Mouse (Mus musculus): Measurements from ENCODE around the gene Prps1l3.
"Not testable (repeated sequence)": the region's sequence is repeated elsewhere in the genome, so short reads cannot be mapped to it uniquely, and the experiment has no call there.

The Prps1l3 gene

DNA sequence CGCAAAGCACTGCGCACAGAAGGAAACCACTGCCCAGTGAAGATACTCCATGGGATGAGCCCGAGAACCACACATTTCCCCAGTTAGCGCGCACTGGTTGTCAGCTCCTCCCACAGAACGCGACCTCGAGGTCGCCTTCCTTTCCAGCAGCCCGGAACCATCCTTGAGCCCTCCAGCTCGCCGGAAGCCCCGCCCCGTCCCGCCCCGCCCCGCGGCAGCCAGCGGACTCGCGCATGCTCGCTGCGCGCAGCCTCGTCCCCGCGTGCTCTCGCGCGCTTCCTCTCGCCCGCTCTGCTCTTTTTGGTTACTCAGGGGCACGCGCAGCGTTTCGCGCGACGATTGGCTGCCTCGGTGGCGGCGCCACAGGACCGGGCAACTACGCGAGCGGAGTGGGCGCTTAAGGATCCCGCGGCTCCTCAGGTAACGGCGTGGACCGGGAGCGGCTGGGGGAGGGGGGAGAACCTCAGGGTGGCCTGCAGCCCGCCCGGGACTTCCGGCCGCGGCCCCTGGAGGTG lies at the start of gene Prps1l3, which contains the start of gene Mipol1:
Prps1l3 (plus strand) TSS at position 221 of the 515 bp plus-strand sequence.
Mipol1 (plus strand) TSS at position 236 of the 515 bp plus-strand sequence.
- DNase-seq: peak; percentile 93

DNA sequence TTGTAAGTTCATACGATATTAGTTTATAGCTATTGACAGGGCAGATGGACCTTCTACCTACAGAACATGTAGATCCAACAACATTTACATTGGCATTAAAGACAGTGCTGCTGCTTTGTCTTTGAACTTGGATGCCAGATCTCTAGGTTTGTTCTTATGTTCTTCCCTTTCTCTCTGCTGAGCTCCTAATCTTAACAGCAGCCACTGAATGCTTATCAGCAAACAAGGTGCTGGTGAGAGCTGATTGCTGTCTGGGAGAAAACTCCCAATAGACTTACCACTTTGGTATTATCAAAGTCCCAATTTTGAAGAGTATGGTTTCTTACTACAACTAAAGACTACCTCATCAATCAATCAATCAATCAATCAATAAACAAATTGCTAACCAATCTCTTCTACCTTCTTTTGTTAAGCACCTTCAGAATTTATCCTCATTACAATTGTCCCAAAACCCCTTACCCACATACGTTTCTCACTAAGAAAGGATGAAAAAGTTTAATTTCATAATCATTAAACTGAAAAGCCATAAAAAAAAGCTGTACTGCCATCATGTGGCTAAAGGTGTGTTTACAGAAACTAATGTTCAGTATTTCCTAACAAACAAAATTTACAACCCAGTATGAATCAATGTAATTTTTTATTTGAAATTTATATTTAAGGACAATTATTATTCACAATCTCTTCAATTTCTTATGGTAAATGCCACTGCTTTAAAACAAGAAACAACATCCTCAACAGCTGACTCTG lies 45.6 kb upstream of the Prps1l3 start:
- DNase-seq: no peak

DNA sequence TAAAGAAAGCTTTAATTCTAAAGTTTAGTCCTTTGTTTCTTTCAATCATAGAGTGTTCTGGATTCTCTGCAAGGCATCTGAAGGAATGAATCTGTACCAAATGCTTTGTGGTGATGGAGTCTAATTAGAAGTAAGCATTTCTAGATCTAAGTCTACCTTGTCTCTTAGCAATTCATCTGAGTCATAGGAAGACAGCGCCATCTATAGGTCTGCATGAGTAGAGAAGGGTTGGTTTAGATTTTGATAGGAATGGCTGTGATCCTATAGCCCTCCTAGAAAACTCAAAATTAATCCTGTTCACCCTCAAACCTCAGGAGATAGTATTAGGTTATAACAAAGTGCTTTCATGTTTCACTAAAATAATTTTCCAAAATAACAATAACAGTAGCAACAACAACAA lies 44.7 kb upstream of the Prps1l3 start:
- no peak for DNase-seq

DNA sequence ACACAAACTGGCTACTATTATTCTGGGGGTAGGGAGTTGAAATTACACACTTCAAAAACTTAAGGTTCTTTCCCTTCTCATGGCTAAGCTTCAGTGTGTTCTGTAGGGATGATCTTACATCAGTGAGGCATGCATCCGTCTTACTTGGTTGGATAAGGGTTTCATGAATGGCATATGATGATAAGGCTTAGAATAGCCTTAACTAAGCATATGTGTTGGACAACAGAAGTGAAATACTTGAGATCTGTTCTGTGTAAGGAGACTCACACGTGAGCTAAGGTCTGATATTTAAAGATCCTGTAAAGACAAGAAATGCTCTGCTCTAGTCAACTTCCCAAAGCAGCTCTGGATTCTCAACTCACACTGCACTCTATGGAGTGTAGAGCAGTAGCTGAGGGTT lies 44.1 kb upstream of the Prps1l3 start:
- DNase-seq: no peak

DNA sequence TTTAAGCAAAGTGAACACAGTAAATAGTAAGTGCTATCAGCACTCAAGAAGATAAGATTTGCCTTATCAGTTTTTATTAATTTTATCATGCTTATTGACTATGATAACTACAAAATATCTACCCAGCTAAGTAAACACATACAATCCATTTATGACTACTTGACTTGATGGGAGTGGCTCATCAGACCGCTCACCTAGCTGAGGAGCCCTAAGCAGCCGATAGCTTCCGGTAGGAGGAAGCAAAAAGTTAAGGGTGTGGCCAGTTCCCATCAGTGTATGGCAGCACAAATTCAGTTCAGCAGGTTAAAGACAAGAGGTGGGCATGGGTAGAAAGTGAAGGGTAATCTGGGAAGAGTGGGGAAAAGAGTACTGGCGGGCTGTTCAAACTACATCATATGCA lies 43.2 kb upstream of the Prps1l3 start:
- no peak for DNase-seq

DNA sequence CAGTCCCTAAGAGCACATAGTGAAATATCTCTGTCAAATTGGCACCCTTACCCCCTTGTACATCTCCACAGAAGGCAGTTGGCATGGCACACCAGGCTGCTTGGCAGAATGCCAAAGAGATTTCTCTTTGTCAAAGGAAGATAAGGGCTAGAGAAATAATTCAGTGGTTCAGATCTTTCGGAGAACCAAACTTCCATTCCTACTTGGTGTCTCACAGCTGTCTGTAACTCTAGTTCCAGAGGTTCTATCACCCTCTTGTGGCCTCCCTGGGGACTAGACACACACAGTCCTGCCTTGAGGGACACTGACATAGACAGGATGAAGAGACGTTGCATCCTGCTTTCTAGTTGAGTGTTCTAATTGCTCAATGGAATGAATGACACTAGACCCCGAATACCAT lies 35.6 kb upstream of the Prps1l3 start:
- DNase-seq: peak; percentile 7

DNA sequence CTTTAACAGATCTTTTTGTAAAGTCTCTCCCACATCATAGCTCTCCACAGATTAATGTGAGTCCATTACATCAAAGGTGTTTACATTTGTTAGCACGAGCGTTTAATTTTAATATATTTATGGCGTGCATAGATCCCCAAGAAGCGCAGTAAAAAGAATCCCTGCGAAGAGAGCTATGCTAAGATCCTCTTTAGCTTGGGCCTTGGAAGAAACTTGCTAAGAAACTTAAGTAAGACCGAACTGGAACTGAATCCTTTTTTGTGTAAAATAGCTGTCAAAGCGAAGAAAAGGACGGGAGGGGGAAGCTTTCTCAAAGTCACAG lies 34.0 kb upstream of the Prps1l3 start:
- DNase-seq: no peak

GRCm38 (mm10) chr12:57196608-57197362 lies 33.4 kb upstream of the Prps1l3 start:
- DNase-seq: peak; percentile 67

GRCm38 (mm10) chr12:57197363-57198026 lies 32.7 kb upstream of the Prps1l3 start, which contains the start of gene Slc25a21:
Gene Slc25a21, minus strand, starts transcription at chr12:57197472.
- DNase-seq: no peak

GRCm38 (mm10) chr12:57198269-57198668 lies 31.9 kb upstream of the Prps1l3 start:
- no peak for DNase-seq

DNA sequence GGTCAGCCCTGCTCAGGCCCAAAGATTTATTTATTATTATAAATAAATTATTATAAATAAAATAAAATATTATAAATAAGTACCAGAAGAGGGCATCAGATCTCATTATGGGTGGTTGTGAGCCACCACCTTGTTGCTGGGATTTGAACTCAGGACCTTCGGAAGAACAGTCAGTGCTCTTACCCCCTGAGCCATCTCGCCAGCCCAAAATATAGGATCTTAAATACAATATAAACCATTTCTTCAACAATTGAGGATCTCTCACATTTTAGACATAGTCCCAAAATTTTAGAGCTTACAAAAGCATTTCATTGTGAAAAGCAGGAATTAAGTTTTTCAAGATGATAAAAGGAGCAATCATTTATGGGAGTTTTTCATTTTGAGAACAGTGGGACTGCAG lies 30.8 kb upstream of the Prps1l3 start:
- no peak for DNase-seq

GRCm38 (mm10) chr12:57201901-57202300 lies 28.3 kb upstream of the Prps1l3 start:
- no peak for DNase-seq

- DNase-seq: no peak
Observed at GRCm38 (mm10) chr12:57204276-57204851, 25.8 kb upstream of the Prps1l3 start.

GRCm38 (mm10) chr12:57211353-57212311 lies 18.6 kb upstream of the Prps1l3 start:
- DNase-seq: peak; percentile 71

DNA sequence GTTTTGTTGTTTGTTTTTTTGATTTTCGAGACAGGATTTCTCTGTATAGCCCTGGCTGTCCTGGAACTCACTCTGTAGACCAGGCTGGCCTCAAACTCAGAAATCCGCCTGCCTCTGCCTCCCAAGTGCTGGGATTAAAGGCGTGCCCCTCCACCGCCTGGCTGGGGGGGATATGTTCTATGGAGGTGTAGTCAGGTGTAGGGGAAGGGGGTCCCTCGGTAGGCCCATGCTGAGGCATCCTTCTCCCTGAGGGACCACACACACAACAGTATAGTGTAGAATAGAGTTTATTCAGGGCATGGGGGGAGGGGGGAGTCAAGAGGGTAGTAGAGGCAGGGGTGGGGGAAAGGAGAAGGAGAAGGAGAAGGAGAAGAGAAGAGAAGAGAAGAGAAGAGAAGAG lies 17.7 kb upstream of the Prps1l3 start:
- DNase-seq: not testable (repeated sequence)

DNA sequence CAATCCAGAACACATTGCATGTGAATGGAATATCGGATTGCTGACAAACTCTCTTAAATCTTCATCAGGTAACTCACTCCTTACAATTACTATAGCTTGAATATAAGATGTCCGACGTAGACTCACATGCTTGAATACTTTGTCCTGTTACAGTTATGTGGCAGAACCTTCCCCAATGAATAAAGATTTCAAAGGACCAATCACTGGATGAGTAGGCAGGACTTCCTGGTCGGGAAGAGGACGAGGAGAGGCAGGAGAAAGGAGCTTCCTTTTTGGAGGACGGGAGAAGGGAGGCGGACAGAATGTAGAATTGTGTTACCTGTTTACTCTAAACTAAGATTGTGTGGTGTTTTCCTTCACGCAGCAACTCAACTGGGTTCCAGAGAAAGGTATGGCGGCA lies 3.8 kb upstream of the Prps1l3 start:
- DNase-seq: no peak

DNA sequence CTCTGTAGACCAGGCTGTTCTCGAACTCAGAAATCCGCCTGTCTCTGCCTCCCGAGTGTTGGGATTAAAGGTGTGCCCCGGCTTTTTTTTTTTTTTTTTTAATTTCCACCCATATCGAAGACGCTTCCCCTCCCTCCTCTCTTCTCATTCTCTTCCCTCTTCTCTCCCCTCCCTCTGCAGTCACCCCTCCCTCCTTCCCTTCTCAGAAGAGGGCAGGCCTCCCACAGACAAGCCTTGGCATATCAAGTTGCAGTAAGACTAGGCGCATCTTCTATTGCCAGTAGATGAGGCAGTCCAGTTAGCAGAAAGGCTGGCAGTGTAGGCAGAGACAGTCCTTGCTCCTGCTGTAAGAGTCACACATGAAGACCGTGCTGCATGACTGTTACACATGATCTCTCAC lies 2.4 kb upstream of the Prps1l3 start:
- no peak for DNase-seq

- no peak for DNase-seq
Observed at GRCm38 (mm10) chr12:57229703-57230102, 509 bp upstream of the Prps1l3 start.

- DNase-seq: peak; percentile 45
Observed at GRCm38 (mm10) chr12:57231085-57231875, 1.1 kb downstream of the Prps1l3 start.

GRCm38 (mm10) chr12:57233386-57233785 lies 3.2 kb downstream of the Prps1l3 start:
- DNase-seq: no peak

All from kidney, postnatal 10 days (tissue).